Mouse (Mus musculus): ENCODE data around the gene Apof.

GRCm38 (mm10) chr10:128250565-128250964 is 17.9 kb upstream of the Apof start:
- TF ChIP-seq POLR2A (IDR thresholded peaks at IDR 0.05; ENCODE audit: low read depth, low read length), result no peak
- no peak for TF ChIP-seq CTCF (IDR thresholded peaks at IDR 0.05; ENCODE audit: borderline replicate concordance, insufficient read depth, low read length)

Data from embryonic fibroblast, embryonic 13.5 days (primary cell).